Mouse (Mus musculus) cerebellum, postnatal 36 days (tissue): ENCODE results near the gene Rnf10.

ENCODE experiments used
- DNase-seq, 2 experiments: peaks; one replicate each; pipeline ENCODE4 v3.0.0; 2021 to 2022; ENCODE audit warnings: mixed read lengths in 2 of 2

Gene Rnf10

DNA sequence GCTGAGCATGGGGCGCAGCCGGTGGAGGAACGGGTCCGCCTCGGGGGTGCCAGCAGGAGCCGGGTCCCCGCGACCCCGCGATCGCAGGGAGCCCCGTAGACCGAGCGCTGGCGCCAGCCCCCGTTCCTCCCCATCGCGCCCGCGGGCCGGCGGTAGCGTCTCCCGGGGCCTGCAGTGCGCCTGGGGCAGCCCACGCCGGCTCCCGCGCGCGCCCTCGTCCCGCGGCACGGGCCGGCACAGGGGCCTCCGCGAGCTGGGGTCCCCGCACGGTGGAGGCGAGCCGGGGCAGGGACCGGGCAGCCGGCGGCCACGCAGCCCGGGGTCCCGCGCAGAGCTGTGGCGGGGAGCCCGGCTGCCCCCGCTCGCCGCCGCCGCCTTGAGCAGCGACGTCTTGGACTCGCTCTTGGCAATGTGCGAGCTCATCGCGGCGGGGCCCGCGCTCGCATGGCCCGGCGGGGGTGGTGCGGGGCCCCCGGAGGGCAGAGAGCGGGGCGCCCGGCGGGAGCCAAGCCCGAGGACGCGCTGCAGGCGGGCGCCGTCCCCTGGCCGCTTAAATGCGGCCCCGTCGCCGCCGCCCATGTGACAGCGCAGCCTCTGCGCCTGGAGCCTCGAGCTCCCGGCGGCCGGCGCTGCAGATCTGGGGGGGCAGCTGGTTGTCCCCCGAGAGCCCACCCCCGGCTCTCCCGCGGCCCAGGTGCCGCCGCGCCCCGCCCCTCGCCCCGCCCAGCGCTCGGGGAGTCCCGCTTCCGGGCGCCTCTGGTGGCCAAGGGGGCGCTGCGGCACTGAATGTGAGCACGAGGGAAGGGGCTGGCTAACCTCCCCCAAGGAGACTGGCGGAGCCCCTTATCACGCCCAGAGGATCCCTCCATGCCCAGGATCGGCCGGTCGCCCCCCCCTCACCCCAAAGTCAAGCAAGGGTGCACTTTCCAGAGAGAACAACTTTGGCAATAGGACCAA is 78.8 kb downstream of the Rnf10 start, which contains the start of gene Cabp1:
Cabp1 (minus strand) TSS at position 713 of the 957 bp plus-strand sequence.
- peak; percentile 56 to 77 for DNase-seq

DNA sequence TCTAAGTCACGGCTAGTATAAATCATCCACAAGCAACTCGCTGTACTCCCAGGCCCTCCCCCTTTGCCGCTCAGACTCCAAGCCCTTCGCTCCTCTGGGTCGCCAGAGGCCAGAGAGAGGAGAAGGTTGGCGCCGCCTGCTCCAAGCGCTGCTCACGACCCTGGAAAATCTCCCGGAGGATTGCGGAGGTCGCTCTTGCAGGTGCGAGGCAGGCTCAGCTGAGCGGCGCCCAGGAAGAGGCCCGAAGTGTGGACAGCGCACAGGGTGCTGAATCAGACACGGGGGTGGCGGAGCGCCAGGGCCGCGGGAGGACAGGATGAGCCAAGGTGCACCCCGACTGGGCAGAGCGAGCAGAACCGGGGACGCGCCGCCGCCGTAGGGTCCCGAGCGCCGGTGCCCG is 79.5 kb downstream of the Rnf10 start:
- peak; percentile 70 to 79 for DNase-seq

DNA sequence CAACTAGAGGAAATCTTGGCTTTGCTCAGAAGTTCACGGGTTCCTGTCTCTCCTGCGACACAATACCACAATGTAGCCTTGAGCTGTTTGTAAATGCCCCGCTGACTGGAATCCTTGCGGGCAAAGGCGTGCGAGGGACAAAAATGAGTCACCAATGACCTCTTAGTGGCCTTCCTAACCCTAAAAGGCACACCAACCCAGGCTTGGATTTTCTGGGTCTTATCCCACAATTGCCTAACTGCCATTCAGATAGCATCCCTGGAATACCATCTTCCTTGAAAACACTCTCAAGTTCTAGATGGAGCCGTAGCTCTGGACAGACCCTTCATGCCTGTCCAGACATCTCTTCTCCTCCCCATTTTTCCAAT is 79.9 kb downstream of the Rnf10 start:
- no peak for DNase-seq

DNA sequence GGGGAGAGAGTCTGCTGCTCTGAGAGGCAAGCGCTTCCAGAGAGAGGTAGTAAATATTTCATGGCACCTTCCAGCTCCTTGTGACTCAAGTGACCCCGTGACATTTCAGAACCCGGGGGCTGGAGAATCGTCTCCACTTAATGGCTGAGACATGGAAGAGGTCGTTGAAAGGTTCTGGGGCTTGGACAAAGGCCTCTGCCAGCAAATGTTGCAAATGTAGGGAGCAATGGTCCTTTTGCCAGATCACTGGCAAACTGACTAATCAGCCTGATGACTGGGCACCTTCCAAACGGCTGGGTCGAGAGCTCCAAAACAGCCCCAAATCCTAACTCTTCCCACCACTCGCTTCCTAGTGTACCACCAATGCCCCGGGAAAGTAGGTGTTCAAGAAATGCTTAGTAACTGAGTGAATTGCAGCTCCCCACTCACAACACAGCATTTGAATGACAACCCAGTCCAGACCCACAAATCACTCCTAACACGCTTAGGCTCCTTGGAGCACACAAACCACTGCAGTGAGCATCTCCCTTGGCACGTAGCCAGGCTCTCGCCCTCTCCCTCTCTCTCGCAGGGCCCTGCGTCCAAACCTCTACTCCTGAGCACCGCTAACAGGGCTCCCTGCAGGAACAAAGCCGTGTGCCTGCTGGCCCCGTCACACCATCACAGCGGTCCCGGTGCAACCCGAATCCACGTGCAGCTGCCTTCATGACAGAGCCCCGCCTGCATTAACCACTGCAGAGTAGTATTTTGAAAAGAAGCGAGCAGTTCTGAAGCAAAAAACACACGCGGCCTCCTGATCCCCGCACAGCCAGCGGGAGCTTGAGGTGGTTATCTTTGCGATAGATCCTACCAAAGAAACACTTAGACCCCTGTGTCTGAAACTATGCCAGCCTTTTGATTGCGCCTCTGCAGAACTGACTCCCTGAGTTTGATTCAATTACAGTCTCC is 80.5 kb downstream of the Rnf10 start:
- peak; percentile 44 to 54 for DNase-seq
